Mouse (Mus musculus) ES-Bruce4 (cell line): ENCODE data around the gene Bbs12. TPM values are rescaled to one million over a fixed set of nuclear protein-coding genes. Genes with fewer than 3 reads are reported as not detected.

Source experiments
- H3K27ac ChIP-seq: 2 replicates; pipeline ENCODE4 v1.5.1; 2012; ENCODE audit warnings: low read length, inconsistent platforms; ENCODE audit not compliant: insufficient read depth
- H3K27me3 ChIP-seq: 2 replicates; pipeline ENCODE4 v1.6.1; 2012; ENCODE audit warnings: mild to moderate bottlenecking, low read length, inconsistent platforms; ENCODE audit not compliant: control insufficient read depth, poor library complexity, insufficient read depth, severe bottlenecking
- H3K36me3 ChIP-seq: 2 replicates; pipeline ENCODE4 v1.6.1; 2012; ENCODE audit warnings: inconsistent platforms, mild to moderate bottlenecking, low read length, moderate library complexity; ENCODE audit not compliant: control insufficient read depth, poor library complexity, insufficient read depth, severe bottlenecking
- H3K4me1 ChIP-seq: one replicate; pipeline ENCODE4 v1.8.1; 2011; ENCODE audit warnings: low read length; ENCODE audit not compliant: control insufficient read depth, insufficient read depth
- H3K4me3 ChIP-seq: 2 replicates; pipeline ENCODE4 v1.5.1; 2011; ENCODE audit warnings: low read depth, mild to moderate bottlenecking, low read length
- H3K9ac ChIP-seq: 2 replicates; pipeline ENCODE4 v1.6.1; 2012; ENCODE audit warnings: low read depth, mild to moderate bottlenecking, inconsistent platforms; ENCODE audit not compliant: poor library complexity, severe bottlenecking
- H3K9me3 ChIP-seq: replicated peaks from 2 replicates; pipeline ENCODE4 v1.6.1; 2012; ENCODE audit warnings: mild to moderate bottlenecking, low read length, inconsistent platforms; ENCODE audit not compliant: control insufficient read depth, poor library complexity, insufficient read depth, severe bottlenecking
- CTCF ChIP-seq: IDR thresholded peaks from one replicate; pipeline ENCODE4 v1.8.1; 2011; ENCODE audit warnings: low read depth, low read length
- EP300 ChIP-seq: IDR thresholded peaks from 2 replicates; pipeline ENCODE4 v1.6.1; 2011; ENCODE audit warnings: low read depth, low read length; ENCODE audit not compliant: insufficient read depth
- POLR2A ChIP-seq: IDR thresholded peaks from one replicate; pipeline ENCODE4 v1.8.1; 2011; ENCODE audit warnings: low read length; ENCODE audit not compliant: insufficient read depth
- polyA plus RNA-seq: library from polyadenylated mRNA; stranded (reverse); fragments of >200 nt; gene quantifications from 2 replicates; pipeline ENCODE4 v1.2.4, GENCODE M21; 2011; ENCODE audit warnings: low read depth; ENCODE audit not compliant: missing spikeins, insufficient read depth, insufficient read length

The Bbs12 gene
- polyA plus RNA-seq, 1 experiment, result 4.4 TPM

- Histone ChIP-seq H3K27ac (no peak overlapping the region), H3K4me1 (no peaks in the 10 kb centered on the region), H3K9me3 (no peaks in the 10 kb centered on the region), H3K9ac (no peak overlapping the region), H3K4me3 (no peak overlapping the region), H3K36me3 (no peaks in the 10 kb centered on the region), H3K27me3 (no peaks in the 10 kb centered on the region; the same call in 1 of the 2 replicates)
- TF ChIP-seq EP300 (no peak), CTCF (no peak), POLR2A (no peak)
These were observed 48.4 kb downstream of the Bbs12 start for GRCm38 (mm10) chr3:37360729-37361128.

GRCm38 (mm10) chr3:37365144-37365543, 52.8 kb downstream of the Bbs12 start:
- Histone ChIP-seq H3K9ac (no peak overlapping the region), H3K27me3 (no peaks in the 10 kb centered on the region; the same call in 1 of the 2 replicates), H3K9me3 (no peaks in the 10 kb centered on the region), H3K27ac (no peak overlapping the region), H3K4me3 (no peak overlapping the region), H3K36me3 (no peaks in the 10 kb centered on the region), H3K4me1 (no peaks in the 10 kb centered on the region)
- TF ChIP-seq EP300 (no peak), POLR2A (no peak), CTCF (no peak)

GRCm38 (mm10) chr3:37365976-37366375, 53.6 kb downstream of the Bbs12 start:
- TF ChIP-seq EP300 (no peak), POLR2A (no peak), CTCF (no peak)
- H3K27ac ChIP-seq, result no peak overlapping the region
- H3K27me3 ChIP-seq, result no peaks in the 10 kb centered on the region; the same call in 1 of the 2 replicates
- H3K36me3 ChIP-seq, result no peaks in the 10 kb centered on the region
- no peaks in the 10 kb centered on the region for H3K9me3 ChIP-seq
- no peak overlapping the region for H3K9ac ChIP-seq
- no peaks in the 10 kb centered on the region for H3K4me1 ChIP-seq
- no peak overlapping the region for H3K4me3 ChIP-seq

GRCm38 (mm10) chr3:37366381-37367053, 54.2 kb downstream of the Bbs12 start:
- H3K27me3 ChIP-seq, result no peaks in the 10 kb centered on the region; the same call in 1 of the 2 replicates
- no peak overlapping the region for H3K9ac ChIP-seq
- no peaks in the 10 kb centered on the region for H3K9me3 ChIP-seq
- no peak for TF ChIP-seq EP300
- no peak for TF ChIP-seq CTCF
- no peak for TF ChIP-seq POLR2A
- H3K36me3 ChIP-seq, result no peaks in the 10 kb centered on the region
- H3K27ac ChIP-seq, result no peak overlapping the region
- H3K4me1 ChIP-seq, result no peaks in the 10 kb centered on the region
- no peak overlapping the region for H3K4me3 ChIP-seq

GRCm38 (mm10) chr3:37370407-37370806, 58.1 kb downstream of the Bbs12 start:
- TF ChIP-seq CTCF, result no peak
- no peak for TF ChIP-seq POLR2A
- TF ChIP-seq EP300, result no peak
- H3K4me3 ChIP-seq, result no peak overlapping the region
- no peaks in the 10 kb centered on the region for H3K4me1 ChIP-seq
- H3K36me3 ChIP-seq, result no peaks in the 10 kb centered on the region
- H3K9ac ChIP-seq, result no peak overlapping the region
- H3K27me3 ChIP-seq, result no peaks in the 10 kb centered on the region; the same call in 1 of the 2 replicates
- no peak overlapping the region for H3K27ac ChIP-seq
- H3K9me3 ChIP-seq, result no peaks in the 10 kb centered on the region

Other genes starting within 250 kb of the Bbs12 start
- gene Adad1, start 249.0 kb upstream of the Bbs12 start, polyA plus RNA-seq, result 0.54 and 0.99 TPM in 2 replicates
- gene Il2, start 186.6 kb upstream of the Bbs12 start, polyA plus RNA-seq, result 0.93 and 1.8 TPM in 2 replicates
- not detected in 2 replicates for gene Il21, start 79.9 kb upstream of the Bbs12 start, polyA plus RNA-seq
- gene Cetn4, start 154 bp downstream of the Bbs12 start, polyA plus RNA-seq, result 2.1 and 2.2 TPM in 2 replicates
- 0.47 and 0.90 TPM in 2 replicates for gene Fgf2, start 35.8 kb downstream of the Bbs12 start, polyA plus RNA-seq
- 49.5 and 56.6 TPM in 2 replicates for gene Spata5, start 107.3 kb downstream of the Bbs12 start, polyA plus RNA-seq
- 2.8 and 3.5 TPM in 2 replicates for gene Nudt6, start 107.7 kb downstream of the Bbs12 start, polyA plus RNA-seq